Mouse (Mus musculus) neural tube, embryonic 15.5 days (tissue): Measurements from ENCODE around the gene Prkca. TPM values are rescaled to one million over a fixed set of nuclear protein-coding genes. Genes with fewer than 3 reads are reported as not detected.

Experiments used
- ATAC-seq: fragments of 200-750 bp; cut with Nextera tagmentation; 2 replicates; pipeline ENCODE4 v1.8.0; 2017; ENCODE audit warnings: mild to moderate bottlenecking, moderate TSS enrichment, moderate library complexity; ENCODE audit not compliant: low FRiP score
- H3K27ac ChIP-seq: fragments of 300-500 bp; sonication (generic); replicated peaks from 2 replicates; pipeline ENCODE4 v1.5.1; 2015; ENCODE audit warnings: mild to moderate bottlenecking, inconsistent platforms
- H3K27me3 ChIP-seq: fragments of 300-500 bp; sonication (generic); replicated peaks from 2 replicates; pipeline ENCODE4 v1.6.1; 2015; ENCODE audit warnings: inconsistent platforms
- H3K36me3 ChIP-seq: fragments of 300-500 bp; sonication (generic); 2 replicates; pipeline ENCODE4 v1.6.1; 2015; ENCODE audit warnings: inconsistent platforms
- H3K4me1 ChIP-seq: fragments of 300-500 bp; sonication (generic); 2 replicates; pipeline ENCODE4 v1.6.1; 2015; ENCODE audit warnings: inconsistent platforms
- H3K4me2 ChIP-seq: fragments of 300-500 bp; sonication (generic); 2 replicates; pipeline ENCODE4 v1.6.1; 2015; ENCODE audit warnings: inconsistent platforms, mild to moderate bottlenecking, moderate library complexity
- H3K4me3 ChIP-seq: fragments of 300-500 bp; sonication (generic); replicated peaks from 2 replicates; pipeline ENCODE4 v1.5.1; 2015; ENCODE audit warnings: mild to moderate bottlenecking, inconsistent platforms
- H3K9ac ChIP-seq: fragments of 300-500 bp; sonication (generic); replicated peaks from 2 replicates; pipeline ENCODE4 v1.6.1; 2015; ENCODE audit warnings: mild to moderate bottlenecking, inconsistent platforms
- H3K9me3 ChIP-seq: fragments of 300-500 bp; sonication (generic); replicated peaks from 2 replicates; pipeline ENCODE4 v1.6.1; 2016; ENCODE audit warnings: inconsistent platforms
- WGBS: fragments of 180-500 bp; shearing (Covaris S2); methylation state at CpG from one replicate; pipeline ENCODE4 v1.1.7; 2015; ENCODE audit warnings: mixed read lengths; 5-methylcytosine and 5-hydroxymethylcytosine counted together
- polyA plus RNA-seq: library from polyadenylated mRNA; unstranded; fragments of >200 nt; fragmentation: Nextera tagmentation; extraction: Ambion mirVana; gene quantifications from 2 replicates; pipeline ENCODE4 v1.2.1, GENCODE M21; 2015

Prkca gene
- polyA plus RNA-seq, 1 experiment from 2014 or later: 9.1 TPM

DNA sequence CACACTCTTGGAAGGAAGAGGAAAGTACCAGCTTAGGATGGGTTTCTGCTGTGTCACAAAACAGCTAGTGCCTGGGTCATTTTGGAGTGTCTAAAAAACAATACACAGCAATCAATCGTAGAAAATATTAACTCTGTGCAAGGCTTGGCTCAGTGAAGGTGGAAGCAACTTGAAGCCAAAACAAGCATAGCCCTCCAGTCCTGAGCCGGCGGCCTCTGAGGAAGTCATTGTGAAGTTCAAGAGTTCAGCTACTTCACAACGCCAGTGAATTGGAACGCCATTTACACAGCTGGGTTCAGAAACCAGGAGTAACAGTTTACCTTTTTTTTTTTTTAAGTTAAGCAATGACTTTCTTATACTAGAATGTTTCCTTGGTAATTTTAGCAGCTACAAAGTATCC lies 89.0 kb downstream of the Prkca start:
- Histone ChIP-seq H3K9me3 (no peaks in the 10 kb centered on the region), H3K27me3 (no peaks in the 10 kb centered on the region), H3K4me2 (no peak overlapping the region), H3K4me3 (no peak overlapping the region), H3K27ac (no peak overlapping the region), H3K9ac (no peak overlapping the region), H3K4me1 (peaks cover 15% of the 10 kb centered on the region), H3K36me3 (no peaks in the 10 kb centered on the region)
- 81% methylated on average over 5 of the region's 5 CpGs for WGBS
- ATAC-seq: no peak

DNA sequence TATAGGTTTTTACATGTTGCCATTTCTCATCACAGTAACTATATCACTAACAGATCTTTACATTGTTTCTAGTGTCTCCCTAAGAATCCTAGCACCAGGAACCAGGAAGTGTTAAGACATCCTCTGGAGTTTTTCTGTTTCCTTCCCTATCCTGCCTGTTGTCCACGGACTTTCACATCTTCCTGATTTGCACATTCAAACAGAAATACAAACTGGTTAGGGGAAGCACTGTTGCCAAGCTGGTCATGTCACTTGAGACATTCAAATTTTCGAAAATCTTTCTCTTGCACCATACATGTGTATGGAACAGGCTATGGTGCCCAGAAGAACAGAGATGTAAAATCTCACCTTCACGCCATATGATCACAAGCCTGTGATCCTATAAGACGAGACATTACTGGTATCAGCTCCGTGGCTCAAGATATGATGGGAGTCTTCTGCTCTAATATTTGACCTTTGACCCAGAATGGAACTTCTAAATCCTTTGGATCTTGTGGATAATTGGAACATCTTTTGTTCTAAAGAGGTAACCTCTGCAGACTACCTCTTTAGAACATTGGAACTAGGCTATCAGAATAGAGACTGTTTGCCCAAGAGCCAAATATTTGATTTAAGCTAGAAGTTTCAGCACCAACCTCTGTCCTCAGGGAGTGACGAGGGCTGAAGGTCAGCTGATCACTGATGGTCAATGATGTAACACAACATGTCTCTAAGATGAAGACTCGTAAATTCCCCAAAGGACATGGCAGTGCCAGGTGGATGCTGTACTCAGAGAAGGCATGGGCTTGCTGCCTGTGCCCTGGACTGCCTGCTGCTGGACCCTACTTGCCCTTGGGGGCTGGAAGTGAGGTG lies 91.6 kb downstream of the Prkca start:
- ATAC-seq: no peak
- Histone ChIP-seq H3K36me3 (no peaks in the 10 kb centered on the region), H3K4me3 (no peak overlapping the region), H3K4me1 (peaks cover 5% of the 10 kb centered on the region; the same call in 1 of the 2 replicates), H3K27me3 (no peaks in the 10 kb centered on the region), H3K9ac (no peak overlapping the region), H3K27ac (no peak overlapping the region), H3K9me3 (no peaks in the 10 kb centered on the region), H3K4me2 (no peak overlapping the region)
- 90% methylated on average over 7 of the region's 7 CpGs for WGBS

DNA sequence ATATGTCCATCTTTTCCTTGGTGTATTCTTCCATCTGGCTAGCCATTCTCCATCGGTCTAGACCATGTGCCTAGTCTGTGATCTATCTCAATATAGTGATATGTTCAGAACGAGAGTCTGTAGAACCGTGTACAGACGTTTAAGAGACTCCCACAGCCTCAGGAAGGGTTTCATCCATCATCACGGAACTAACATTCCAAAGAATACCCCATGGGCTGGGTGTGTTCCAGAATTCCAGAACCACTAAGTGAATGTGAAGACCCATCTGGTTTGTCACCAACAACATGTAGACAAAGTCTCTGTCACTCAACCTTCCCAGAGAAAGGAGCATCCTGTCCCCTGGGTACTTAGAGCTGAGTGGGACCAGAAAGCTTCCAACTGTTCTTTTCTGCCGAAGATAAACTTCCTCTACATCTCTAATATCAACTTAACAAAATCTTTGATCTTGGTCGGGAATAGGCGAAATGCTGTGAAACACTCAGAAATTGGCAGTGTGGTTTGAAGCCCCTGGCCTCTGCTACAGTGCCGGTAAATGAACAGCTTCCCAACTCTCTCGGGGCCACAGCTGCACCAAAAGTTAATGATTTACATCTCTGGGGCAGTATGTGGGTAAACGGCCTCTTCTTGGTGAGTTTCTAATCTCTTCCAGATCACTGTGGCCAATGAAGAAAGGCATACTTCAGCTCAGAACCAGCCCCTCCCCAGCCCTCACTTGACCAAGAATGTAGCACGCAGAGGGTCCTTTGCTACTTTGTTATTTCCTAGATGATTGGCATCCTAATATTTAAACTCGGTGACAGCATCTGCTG lies 92.7 kb downstream of the Prkca start:
- no peak overlapping the region for H3K27ac ChIP-seq
- peaks cover 6% of the 10 kb centered on the region; the same call in 1 of the 2 replicates for H3K4me1 ChIP-seq
- no peaks in the 10 kb centered on the region for H3K36me3 ChIP-seq
- no peak overlapping the region for H3K4me2 ChIP-seq
- H3K9ac ChIP-seq: no peak overlapping the region
- no peak for ATAC-seq
- H3K4me3 ChIP-seq: no peak overlapping the region
- no peaks in the 10 kb centered on the region for H3K27me3 ChIP-seq
- H3K9me3 ChIP-seq: no peaks in the 10 kb centered on the region
- 71% methylated on average over 13 of the region's 13 CpGs for WGBS

DNA sequence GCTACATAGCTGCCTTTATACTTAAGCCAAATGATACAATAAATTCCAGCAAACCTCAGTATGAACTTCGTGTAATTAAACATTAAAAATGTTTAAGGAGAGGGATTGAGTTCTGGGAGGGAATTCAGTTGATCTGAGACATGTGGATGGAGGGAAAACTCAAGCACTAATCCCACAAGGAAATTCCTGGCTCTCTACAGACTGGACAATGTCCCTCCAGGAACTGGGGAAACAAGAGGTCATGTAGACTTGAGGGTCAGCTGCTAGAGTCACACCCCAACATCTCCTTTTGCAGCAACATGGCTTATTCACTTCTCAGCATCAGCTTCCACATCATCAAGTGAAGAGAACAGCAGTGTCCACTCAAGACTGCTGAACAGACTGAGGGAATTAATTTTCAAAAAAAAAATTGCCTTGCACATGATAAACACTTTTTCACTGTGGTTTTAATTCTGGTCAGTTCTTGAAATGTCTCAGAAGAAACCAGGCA lies 93.5 kb downstream of the Prkca start:
- Histone ChIP-seq H3K27ac (no peak overlapping the region), H3K9me3 (no peaks in the 10 kb centered on the region), H3K4me1 (peaks cover 10% of the 10 kb centered on the region; the same call in 1 of the 2 replicates), H3K36me3 (no peaks in the 10 kb centered on the region), H3K4me3 (no peak overlapping the region), H3K9ac (no peak overlapping the region), H3K27me3 (no peaks in the 10 kb centered on the region), H3K4me2 (no peak overlapping the region)
- WGBS: 73% methylated on average over 1 of the region's 1 CpGs
- ATAC-seq: no peak

DNA sequence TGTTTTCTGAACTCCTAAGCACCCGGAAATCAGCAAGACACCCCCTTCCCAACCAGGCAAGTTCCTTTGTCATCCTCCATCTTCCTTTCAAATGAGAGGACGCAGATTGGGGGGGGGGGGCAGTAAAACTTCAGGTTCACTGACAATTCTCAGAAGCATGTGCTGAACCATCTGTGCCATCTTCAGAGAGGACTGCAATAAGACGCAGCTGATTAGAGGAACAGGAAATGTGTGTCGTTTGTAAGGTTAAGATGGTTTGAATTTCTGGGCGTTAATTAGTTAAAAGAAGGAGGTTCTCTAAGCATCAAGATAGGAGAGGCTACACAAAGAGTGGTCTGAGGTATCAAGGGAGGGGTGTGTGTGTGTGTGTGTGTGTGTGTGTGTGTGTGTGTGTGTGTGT lies 94.2 kb downstream of the Prkca start:
- H3K4me1 ChIP-seq: peaks cover 10% of the 10 kb centered on the region; the same call in 1 of the 2 replicates
- ATAC-seq: no peak
- 55% methylated on average over 5 of the region's 5 CpGs for WGBS
- H3K27me3 ChIP-seq: no peaks in the 10 kb centered on the region
- no peak overlapping the region for H3K9ac ChIP-seq
- H3K27ac ChIP-seq: no peak overlapping the region
- H3K9me3 ChIP-seq: no peaks in the 10 kb centered on the region
- H3K4me3 ChIP-seq: no peak overlapping the region
- H3K36me3 ChIP-seq: no peaks in the 10 kb centered on the region
- H3K4me2 ChIP-seq: no peak overlapping the region

DNA sequence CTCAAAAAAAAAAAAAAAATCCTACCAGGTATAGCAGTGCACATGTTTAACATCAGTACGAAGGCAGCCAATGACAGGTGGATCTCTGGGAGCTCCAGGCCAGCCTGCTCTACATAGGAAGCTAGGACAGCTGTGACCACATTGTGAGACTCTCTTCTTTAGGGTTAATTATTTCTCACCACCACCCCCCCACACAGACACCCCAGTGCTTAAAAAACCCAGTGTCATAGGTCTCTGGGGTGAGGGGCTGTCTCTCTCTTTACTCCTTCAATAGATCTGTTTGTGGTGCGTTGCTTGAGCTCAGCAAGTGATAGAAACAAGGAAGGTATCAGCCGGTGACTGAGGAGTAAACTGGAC lies 94.7 kb downstream of the Prkca start:
- no peak overlapping the region for H3K4me3 ChIP-seq
- H3K9me3 ChIP-seq: no peaks in the 10 kb centered on the region
- 76% methylated on average over 3 of the region's 3 CpGs for WGBS
- H3K4me2 ChIP-seq: no peak overlapping the region
- no peaks in the 10 kb centered on the region for H3K27me3 ChIP-seq
- no peak overlapping the region for H3K9ac ChIP-seq
- H3K27ac ChIP-seq: no peak overlapping the region
- H3K36me3 ChIP-seq: no peaks in the 10 kb centered on the region
- H3K4me1 ChIP-seq: peaks cover 13% of the 10 kb centered on the region
- no peak for ATAC-seq

DNA sequence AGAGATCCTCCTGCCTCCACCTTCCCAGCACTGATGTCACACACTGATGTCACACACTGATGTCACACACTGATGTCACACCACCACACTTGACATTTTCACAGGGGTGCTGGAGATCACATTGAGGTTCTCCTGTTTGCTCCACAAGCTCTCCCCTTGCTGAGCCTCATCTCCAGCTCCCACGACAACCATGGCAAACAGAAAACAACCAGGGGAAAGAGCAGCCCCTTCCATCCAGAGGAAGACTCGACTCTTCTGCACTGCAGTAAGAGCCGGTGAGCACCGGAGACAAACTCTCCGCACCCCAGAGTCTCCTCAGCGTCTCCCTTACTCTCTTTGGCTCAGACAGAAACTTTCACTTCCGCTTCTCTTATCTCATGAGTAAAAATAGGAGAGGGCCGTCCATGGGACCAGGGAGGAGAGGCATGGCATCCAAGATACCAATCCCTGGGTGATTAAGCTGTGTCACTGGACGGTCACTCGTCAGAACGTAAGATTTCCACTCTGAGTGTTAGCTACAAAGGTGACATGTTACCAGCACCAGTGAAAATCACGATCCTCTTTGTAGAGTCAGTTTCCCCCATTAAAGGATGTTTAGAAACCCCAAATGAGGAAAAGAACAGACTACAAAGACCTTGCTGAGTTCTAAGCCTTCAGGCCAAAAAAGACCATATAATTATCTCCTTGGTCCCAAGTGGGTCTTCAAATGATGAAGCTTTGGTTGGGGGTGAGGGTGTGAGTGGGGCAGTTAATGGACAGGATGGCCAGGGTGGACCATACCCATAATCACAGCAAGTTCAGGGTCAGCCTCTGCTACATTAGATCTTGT lies 95.3 kb downstream of the Prkca start:
- Histone ChIP-seq H3K4me1 (peaks cover 19% of the 10 kb centered on the region), H3K27me3 (no peaks in the 10 kb centered on the region), H3K9me3 (no peaks in the 10 kb centered on the region), H3K36me3 (no peaks in the 10 kb centered on the region), H3K4me3 (no peak overlapping the region), H3K4me2 (no peak overlapping the region), H3K9ac (no peak overlapping the region), H3K27ac (no peak overlapping the region)
- 88% methylated on average over 12 of the region's 12 CpGs for WGBS
- ATAC-seq: no peak

DNA sequence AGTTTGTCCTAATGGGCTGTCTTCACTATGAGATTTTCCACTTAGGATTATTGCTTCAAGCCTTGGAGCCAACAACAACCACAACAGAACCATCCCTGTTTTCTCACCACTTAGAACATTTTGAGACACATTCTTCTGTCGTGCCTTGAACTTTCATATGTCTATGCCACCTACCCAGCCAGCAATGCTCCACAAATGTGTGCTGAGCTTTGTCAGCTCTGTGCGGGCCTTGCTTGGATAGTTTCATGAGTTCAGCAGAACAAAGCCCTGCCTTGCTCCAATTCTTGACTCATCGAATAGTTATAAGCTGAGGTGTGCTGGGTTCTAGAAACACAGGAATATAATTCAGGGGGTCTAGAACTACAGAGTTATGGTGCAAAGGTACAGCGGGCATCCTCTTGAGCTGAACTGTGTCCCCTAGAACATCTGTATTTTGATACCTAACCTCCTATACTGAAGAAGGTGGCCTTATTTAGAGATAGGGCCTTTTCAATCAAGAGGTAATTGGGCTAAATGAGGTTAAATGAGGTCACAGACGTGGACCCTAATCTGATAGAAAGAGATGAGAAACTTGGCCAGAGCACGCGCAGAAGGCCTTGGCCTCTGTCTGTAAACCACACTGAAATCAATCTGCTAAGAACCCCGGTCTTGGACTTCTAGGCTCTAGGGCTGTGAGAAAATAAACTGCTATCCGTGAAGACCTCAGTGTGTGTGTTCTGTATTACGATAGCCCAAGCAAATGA lies 96.4 kb downstream of the Prkca start:
- H3K9me3 ChIP-seq: no peaks in the 10 kb centered on the region
- no peak for ATAC-seq
- H3K4me2 ChIP-seq: no peak overlapping the region
- H3K27me3 ChIP-seq: no peaks in the 10 kb centered on the region
- H3K9ac ChIP-seq: no peak overlapping the region
- no peaks in the 10 kb centered on the region for H3K36me3 ChIP-seq
- no peak overlapping the region for H3K27ac ChIP-seq
- peaks cover 25% of the 10 kb centered on the region for H3K4me1 ChIP-seq
- no peak overlapping the region for H3K4me3 ChIP-seq
- 92% methylated on average over 10 of the region's 10 CpGs for WGBS

DNA sequence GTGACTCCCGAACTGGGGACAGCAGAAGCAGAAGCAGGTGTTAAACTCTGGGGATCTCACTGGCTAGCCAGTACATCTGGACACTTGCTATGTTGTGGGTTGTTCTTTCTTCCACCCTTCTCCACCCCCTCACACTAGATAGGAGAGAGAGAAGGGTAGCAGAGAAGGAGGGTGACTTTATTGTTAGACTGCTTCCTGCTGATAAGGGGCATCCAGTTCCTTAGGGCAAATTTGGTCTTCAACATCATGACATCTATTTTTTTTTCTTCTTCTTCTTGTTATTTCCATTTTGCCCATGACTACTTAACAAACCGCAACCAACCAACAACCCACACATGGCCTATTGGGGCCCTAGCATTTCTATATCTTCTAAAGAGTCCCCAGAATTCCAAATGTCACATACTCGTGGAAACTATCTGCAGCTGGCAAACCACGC lies 97.4 kb downstream of the Prkca start:
- Histone ChIP-seq H3K9me3 (no peaks in the 10 kb centered on the region), H3K4me2 (no peak overlapping the region), H3K4me3 (no peak overlapping the region), H3K27me3 (no peaks in the 10 kb centered on the region), H3K9ac (no peak overlapping the region), H3K4me1 (peaks cover 25% of the 10 kb centered on the region), H3K36me3 (no peaks in the 10 kb centered on the region), H3K27ac (no peak overlapping the region)
- no peak for ATAC-seq
- 62% methylated on average over 4 of the region's 4 CpGs for WGBS

DNA sequence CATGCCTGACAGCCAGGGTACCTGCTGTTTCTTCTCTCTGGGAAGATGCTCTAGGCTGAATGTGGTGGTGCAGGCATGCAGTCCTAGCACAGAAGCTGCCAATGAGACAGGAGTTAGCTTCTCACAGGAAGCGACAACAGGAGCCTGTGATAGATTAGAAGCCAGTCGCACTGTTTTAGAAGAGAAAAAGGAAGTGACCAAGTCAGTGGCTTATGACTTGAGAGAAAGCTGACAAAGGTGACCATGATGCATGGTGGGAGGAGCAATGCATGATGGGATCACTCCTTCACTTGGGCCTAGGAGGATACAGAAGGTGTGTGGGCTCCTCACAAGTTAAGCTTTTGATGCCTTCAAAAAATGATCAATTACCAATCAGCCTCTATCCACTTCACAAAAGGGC lies 99.5 kb downstream of the Prkca start:
- no peak for ATAC-seq
- H3K36me3 ChIP-seq: no peaks in the 10 kb centered on the region
- no peak overlapping the region for H3K27ac ChIP-seq
- H3K9ac ChIP-seq: no peak overlapping the region
- peaks cover 23% of the 10 kb centered on the region for H3K4me1 ChIP-seq
- H3K9me3 ChIP-seq: no peaks in the 10 kb centered on the region
- H3K4me3 ChIP-seq: no peak overlapping the region
- WGBS: 76% methylated on average over 2 of the region's 2 CpGs
- no peak overlapping the region for H3K4me2 ChIP-seq
- H3K27me3 ChIP-seq: no peaks in the 10 kb centered on the region

DNA sequence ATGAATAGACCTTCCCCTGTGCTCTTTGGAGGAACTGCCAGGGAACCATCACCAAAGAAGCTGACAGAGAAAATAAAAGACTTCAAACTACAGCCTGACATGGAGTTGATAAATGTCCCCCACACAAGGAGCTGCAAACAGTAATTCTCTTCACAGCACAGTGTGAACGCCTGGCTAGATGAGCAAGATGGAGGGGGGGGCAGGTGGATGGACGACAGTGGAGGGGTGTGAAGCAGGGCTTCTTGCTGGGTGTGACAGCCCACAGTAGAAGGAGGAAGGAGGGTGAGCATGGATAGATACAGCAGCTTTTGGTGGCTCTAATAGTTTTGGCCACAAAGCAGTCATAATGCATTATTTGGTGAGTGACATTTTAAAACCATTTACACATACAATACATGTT lies 100.1 kb downstream of the Prkca start:
- H3K9me3 ChIP-seq: no peaks in the 10 kb centered on the region
- ATAC-seq: peak; percentile 55; the same call in 1 of the 2 replicates
- H3K27ac ChIP-seq: no peak overlapping the region
- H3K36me3 ChIP-seq: no peaks in the 10 kb centered on the region
- no peak overlapping the region for H3K4me2 ChIP-seq
- H3K27me3 ChIP-seq: no peaks in the 10 kb centered on the region
- WGBS: 4% methylated on average over 2 of the region's 2 CpGs
- H3K4me3 ChIP-seq: no peak overlapping the region
- H3K4me1 ChIP-seq: peaks cover 27% of the 10 kb centered on the region
- H3K9ac ChIP-seq: no peak overlapping the region
